Mouse (Mus musculus) frontal cortex, postnatal 25 days (tissue): Measurements from ENCODE around the gene Coq6.
"Not testable (repeated sequence)": the region's sequence is repeated elsewhere in the genome, so short reads cannot be mapped to it uniquely, and the experiment has no call there.

Source experiments
- DNase-seq, 2 experiments: peaks; one replicate each; pipeline ENCODE4 v3.0.0; 2022; ENCODE audit warnings: low spot score in 2 of 2

Coq6 gene

DNA sequence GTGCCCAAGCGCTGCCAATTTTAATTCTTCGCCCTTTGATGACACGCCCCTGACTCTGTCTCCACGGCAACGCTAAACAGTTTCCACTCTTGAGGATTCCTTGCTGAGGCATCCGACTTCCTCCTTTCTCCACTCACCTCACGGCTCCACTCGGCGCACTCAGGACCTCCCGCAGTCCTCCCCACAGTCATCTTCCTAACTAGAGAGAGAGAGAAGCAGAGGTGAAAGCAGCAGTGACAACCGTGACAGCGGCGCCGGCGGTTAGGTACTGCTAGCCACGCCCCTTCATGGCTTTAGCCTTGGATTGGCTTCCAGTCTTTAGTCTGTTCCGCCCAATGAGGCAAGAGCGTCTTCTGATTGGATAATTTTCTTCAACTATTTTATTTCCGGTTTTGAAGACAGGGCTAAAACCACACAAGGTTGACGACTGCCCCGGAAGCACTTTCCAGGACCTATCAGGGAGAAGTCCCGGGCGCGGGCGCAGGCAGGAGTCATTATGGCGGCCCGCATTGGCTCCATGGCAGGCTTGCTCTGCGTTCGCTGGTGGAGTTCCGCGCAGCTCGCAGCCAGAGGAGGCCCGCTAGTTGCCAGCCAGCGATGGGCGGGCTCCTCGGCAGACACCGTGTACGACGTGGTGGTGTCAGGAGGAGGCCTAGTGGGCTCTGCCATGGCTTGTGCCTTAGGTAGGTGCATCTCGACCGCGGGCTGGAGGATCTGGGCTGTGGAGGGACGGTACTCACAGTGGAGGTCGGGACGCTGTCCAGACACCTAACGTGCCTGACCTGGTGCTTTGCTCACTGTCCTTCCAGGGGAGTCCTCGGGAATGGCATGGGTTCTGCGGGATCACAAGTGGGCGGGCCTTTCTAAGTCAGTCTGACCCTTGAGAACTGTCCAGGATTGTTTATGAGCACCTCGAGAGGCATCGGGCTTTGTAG is at the start of gene Coq6, which contains the start of gene Fam161b:
Gene Coq6, plus strand, starts transcription at position 103 of the 935 bp plus-strand sequence.
Gene Fam161b, minus strand, starts transcription at position 279 of the 935 bp plus-strand sequence.
- peak; percentile 81 to 90 for DNase-seq

DNA sequence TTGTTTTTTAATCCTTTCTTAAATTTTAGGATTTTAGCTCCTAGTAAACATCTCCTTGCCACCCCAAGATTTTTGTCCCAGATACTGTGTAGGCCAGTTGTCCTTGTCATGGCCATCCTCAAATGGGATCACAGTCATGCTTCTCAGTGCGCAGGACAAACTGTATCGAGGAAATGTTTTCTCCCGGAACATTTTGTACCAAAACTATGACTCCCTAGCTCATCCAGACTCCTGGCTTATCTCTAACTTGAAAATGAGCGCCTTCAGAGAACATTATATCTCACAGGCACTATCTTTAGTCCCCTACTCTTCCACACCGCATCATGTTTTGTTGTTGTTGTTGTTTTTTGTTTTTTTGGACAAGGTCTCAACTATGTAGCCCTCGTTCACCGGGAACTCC is 45.5 kb upstream of the Coq6 start:
- DNase-seq = no peak

DNA sequence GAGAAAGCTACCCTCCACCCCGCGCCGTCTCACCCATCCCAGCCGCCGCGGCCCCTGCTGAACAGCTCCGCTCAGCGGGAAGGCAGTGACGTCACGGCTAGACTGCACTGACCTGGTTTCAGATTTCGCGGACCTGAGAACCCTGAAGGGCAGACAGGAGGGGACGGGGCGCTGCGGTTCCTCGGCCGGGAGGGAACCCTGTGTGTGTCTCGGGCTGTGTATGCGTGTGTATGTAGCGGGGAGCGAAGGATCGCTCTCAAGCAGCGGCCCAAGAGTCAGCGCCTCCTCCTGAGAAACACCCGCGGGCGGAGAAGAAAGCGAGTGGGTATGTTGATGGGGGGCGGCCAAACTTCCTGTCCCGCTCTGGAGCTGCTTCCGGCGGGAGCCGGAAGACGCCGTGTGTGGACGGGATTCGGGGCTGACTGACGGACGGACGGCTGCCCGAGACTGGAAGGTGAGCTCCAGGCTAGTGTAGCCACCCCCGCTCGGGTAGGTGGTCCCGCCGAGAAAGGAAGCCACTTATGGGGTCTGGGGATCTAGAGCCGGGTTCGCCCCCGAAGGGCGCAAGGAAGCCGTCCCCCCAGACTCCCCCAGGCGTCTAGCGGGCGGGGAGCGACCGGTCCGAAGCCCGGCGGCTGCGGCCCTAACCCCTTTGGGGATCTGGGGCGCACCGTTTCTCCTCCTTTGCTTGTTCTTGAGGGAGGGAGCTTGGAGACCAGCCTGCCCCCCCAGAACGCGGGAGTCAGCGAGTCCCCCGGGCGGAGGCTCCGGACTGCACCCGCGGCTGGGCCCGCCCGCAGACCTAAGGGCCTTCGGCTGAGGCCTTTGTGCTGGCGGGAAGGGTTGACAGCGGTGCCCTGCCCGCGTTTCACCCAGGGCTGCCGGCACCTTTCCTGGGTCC is 44.5 kb upstream of the Coq6 start, which contains the start of gene Zfp410:
Gene Zfp410, plus strand, starts transcription at position 132 of the 901 bp plus-strand sequence.
- DNase-seq = peak; percentile 66 to 74

GRCm38 (mm10) chr12:84327111-84327512 is 34.3 kb upstream of the Coq6 start:
- DNase-seq = no peak

DNA sequence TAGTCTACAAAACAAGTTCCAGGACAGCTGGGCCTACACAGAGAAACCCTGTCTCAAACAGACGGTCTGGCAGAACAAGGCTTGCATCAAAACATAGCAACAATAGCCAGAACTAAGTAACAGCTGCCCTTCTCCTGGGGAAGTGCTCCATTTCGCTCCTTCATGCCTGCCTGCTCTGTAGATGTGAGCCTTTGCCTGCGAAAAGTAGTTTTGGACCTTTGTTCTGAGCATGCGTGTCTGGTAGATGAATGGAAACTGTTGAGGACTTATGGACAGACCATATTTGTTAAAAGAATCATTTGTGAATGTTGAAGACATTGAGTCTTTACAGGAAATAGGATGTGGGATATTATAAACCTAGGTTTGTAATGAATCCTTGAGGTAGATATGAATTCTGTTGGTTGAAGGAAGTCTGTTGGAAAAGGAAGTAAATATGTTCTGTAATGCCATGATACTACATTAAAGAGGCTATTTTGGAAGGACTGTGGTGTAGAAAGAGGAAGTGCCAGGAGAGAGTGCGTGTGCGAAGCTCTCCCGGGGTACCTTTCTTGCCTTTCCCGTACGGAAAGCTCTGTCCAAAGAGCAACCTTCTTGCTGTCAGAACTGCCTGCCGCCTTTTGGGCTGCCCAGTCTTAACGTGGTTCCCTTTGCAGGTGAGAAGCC is 24.4 kb upstream of the Coq6 start:
- DNase-seq = no peak

GRCm38 (mm10) chr12:84347192-84347591 is 14.3 kb upstream of the Coq6 start:
- no peak for DNase-seq

DNA sequence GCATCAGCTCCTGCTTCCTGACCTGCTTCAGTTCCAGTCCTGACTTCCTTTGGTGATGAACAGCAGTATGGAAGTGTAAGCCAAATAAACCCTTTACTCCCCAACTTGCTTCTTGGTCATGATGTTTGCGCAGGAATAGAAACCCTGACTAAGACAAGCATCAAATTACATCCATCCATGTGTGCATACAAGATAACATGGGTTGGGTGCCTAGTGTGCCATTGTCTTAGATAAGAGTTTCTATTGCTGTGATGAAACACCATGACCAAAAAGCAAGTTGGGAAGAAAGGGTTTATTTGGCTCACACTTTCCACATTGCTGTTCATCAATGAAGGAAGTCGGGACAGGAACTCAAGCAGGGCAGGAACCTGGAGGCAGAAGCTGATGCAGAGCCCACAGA is 2.8 kb upstream of the Coq6 start:
- DNase-seq = not testable (repeated sequence)

GRCm38 (mm10) chr12:84362872-84363271 is 1.4 kb downstream of the Coq6 start:
- no peak for DNase-seq

DNA sequence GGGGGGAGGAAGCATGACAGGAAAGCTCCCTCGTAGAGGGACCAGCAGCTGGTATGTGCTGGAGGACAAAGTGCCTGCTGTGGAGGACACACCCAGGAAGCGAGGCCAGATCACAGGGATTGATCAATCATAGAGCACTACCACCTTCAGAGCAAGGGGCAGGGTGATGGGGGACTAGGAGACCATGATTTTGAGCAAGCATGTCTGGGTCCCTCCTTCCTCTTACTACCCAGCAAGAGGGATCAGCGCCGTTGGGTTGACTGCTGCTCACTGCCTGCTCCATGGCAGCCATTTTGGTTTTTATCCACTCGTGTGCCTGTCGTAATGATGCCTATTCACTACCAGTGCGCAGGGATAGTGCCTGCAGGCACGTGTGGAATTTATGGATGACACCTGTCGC is 2.8 kb downstream of the Coq6 start:
- DNase-seq = no peak

- DNase-seq = no peak
Measured at GRCm38 (mm10) chr12:84365137-84365536, 3.7 kb downstream of the Coq6 start.

DNA sequence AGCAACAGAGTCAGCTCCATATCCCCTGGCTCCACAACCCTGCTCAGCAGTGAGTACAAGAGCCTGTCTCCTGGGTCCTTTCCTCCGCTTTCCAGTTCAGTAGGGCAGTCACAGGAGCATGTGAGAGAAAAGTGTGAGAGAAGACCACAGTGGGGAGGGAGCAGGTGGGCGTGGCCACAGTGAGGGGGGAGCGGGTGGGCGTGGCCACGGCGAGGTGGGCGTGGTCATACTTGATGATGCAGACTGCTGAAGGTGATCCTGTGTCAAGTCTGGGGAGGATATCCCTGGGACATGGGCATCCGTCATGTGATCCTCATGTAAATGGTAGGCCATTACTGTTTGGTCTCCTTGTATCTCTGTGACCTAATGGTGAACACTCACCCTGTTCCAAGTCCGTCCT is 5.5 kb downstream of the Coq6 start:
- DNase-seq = no peak

DNA sequence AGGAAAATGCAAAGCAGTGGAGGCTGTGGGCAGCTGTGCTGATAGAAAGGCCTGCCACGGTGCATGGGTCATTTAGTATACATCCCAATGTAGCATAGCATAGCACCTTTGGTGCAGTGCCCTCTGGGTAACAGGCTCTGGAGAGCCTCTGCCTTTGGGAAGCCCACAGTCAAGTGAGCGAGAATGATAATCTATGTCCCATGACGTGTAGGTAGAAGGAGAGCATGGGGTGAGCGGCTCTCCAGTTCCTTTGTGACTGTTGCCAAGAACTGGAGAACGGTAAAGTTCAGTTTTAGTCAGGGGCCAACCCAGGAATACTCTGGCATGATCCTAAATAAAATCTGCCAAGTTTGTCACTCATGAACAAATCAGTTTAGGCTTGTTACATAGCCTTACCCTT is 10.2 kb downstream of the Coq6 start:
- DNase-seq = no peak

GRCm38 (mm10) chr12:84373831-84374481 is 12.5 kb downstream of the Coq6 start:
- DNase-seq = no peak

- DNase-seq = no peak
Measured at GRCm38 (mm10) chr12:84382369-84382768, 20.9 kb downstream of the Coq6 start.

GRCm38 (mm10) chr12:84384644-84385081 is 23.2 kb downstream of the Coq6 start:
- DNase-seq = no peak

DNA sequence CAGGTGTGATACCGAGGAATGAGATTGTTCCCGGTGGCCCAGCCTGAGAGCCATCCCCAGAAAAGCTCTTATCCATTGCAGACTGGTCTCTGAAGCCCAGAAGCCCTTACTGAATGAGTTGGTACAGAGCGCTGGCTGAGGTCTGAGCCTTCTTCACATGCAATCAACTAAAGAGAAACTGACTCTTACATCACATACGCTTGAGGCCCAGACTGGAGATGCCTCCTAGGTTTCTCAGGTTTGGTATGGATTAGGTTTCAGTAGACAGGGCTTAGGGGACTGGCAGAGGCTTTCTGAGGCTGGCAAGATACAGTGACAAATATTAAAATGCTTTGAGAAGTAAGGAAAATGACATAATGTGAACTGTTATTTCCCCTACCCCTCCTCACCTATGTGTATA is 24.0 kb downstream of the Coq6 start:
- no peak for DNase-seq

GRCm38 (mm10) chr12:84388097-84388496 is 26.6 kb downstream of the Coq6 start:
- DNase-seq = no peak

GRCm38 (mm10) chr12:84388774-84389400 is 27.4 kb downstream of the Coq6 start:
- no peak for DNase-seq

DNA sequence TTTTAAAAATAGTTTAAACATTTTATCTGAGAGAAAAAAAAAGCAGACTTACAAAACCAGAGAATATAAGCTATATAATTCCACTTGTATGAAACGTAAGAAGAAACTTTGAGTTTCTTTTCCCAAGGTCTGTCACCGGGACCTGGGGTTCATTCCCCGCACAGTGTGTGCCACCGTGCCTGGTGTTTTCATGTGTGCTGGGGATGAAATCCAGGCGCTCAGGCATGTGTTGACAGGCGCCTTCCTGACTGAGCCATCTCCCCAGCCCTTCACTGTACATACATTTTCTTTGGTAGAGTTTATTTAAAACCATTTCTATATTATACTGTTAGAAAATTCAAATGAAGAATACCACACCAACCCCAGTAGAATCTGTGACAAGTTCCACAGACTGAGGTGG is 28.9 kb downstream of the Coq6 start:
- no peak for DNase-seq

DNA sequence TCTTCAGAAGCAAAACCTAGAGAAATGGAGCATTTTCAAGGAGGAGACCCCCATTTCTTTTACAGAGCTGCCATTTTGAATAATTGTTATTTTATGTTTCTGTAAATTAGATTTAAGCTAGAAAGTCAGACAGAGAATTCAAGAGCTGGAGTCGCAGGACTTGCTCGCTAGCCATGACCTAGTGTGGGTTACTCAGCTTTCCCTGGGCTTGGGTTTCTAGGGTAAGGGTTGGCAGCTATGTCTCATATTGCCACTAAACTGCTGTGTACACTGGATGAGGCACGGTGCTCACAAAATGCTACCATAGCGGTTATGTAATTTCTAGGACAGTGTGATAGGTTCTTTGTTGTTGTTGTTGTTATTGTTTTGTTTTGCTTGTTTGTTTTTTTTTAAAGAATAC is 31.2 kb downstream of the Coq6 start:
- no peak for DNase-seq

GRCm38 (mm10) chr12:84393847-84394246 is 32.4 kb downstream of the Coq6 start:
- no peak for DNase-seq
